Mouse (Mus musculus): ENCODE results near the gene Rab5b. TPM values are rescaled to one million over a fixed set of nuclear protein-coding genes. Genes with fewer than 3 reads are reported as not detected.

Gene Rab5b
- total RNA-seq, 2 experiments from 2014 or later: 129 to 134 TPM

Other genes starting within 250 kb of the Rab5b start
- gene Smarcc2, start 237.0 kb downstream of the Rab5b start, total RNA-seq (2021): 100 to 1,000 TPM; 238 to 245 TPM
- gene Myl6, start 202.1 kb downstream of the Rab5b start, total RNA-seq (2021): 100 to 1,000 TPM; 547 to 629 TPM
- 10 to 100 TPM; 26.3 to 27.0 TPM for gene Myl6b, start 197.6 kb downstream of the Rab5b start, total RNA-seq (2021)
- 1 to 10 TPM; 8.5 to 9.0 TPM for gene Esyt1, start 170.4 kb downstream of the Rab5b start, total RNA-seq (2021)
- gene Zc3h10, start 148.5 kb downstream of the Rab5b start, total RNA-seq (2021): 10 to 100 TPM; 14.2 to 15.0 TPM
- gene Rpl41, start 147.0 kb downstream of the Rab5b start, total RNA-seq (2021): 1,000 to 10,000 TPM; 1,491 to 1,683 TPM
- 10 to 100 TPM; 58.2 to 59.3 TPM for gene Pa2g4, start 130.3 kb downstream of the Rab5b start, total RNA-seq (2021)
- gene Erbb3, start 106.6 kb downstream of the Rab5b start, total RNA-seq (2021): 1 to 10 TPM; 6.5 to 9.4 TPM
- gene Rps26, start 69.5 kb downstream of the Rab5b start, total RNA-seq (2021): 100 to 1,000 TPM; 245 to 252 TPM
- gene Ikzf4, start 50.3 kb downstream of the Rab5b start, total RNA-seq (2021): 10 to 100 TPM; 10.2 to 19.0 TPM
- gene Suox, start 22.2 kb downstream of the Rab5b start, total RNA-seq (2021): 10 to 100 TPM; 12.0 to 12.6 TPM
- under 1 TPM; 0.48 to 0.79 TPM for gene Pmel, start 7.9 kb upstream of the Rab5b start, total RNA-seq (2021)
- gene Cdk2, start 8.8 kb upstream of the Rab5b start, total RNA-seq (2021): 1 to 10 TPM; 2.1 to 2.6 TPM
- 1 to 10 TPM; 5.6 to 7.8 TPM for gene Dgka, start 48.6 kb upstream of the Rab5b start, total RNA-seq (2021)
- gene Pym1, start 51.6 kb upstream of the Rab5b start, total RNA-seq (2021): 10 to 100 TPM; 27.7 to 31.8 TPM
- gene Mmp19, start 94.6 kb upstream of the Rab5b start, total RNA-seq (2021): under 1 TPM; 0.50 to 0.76 TPM
- 10 to 100 TPM; 65.0 to 66.9 TPM for gene Dnajc14, start 107.8 kb upstream of the Rab5b start, total RNA-seq (2021)
- 1 to 10 TPM; 8.4 to 8.5 TPM for gene Tmem198b, start 108.1 kb upstream of the Rab5b start, total RNA-seq (2021)
- 10 to 100 TPM; 32.9 to 40.9 TPM for gene Sarnp, start 121.1 kb upstream of the Rab5b start, total RNA-seq (2021)
- 1 to 10 TPM; 7.1 to 7.7 TPM for gene Ormdl2, start 125.4 kb upstream of the Rab5b start, total RNA-seq (2021)
- gene Gdf11, start 195.5 kb upstream of the Rab5b start, total RNA-seq (2021): 10 to 100 TPM; 12.6 to 14.7 TPM
- gene Cd63, start 204.7 kb upstream of the Rab5b start, total RNA-seq (2021): 10 to 100 TPM; 59.5 to 64.6 TPM
- 1 to 10 TPM; 6.7 to 7.0 TPM for gene Rdh5, start 226.6 kb upstream of the Rab5b start, total RNA-seq (2021)
- gene Bloc1s1, start 227.8 kb upstream of the Rab5b start, total RNA-seq (2021): 10 to 100 TPM; 85.2 to 95.4 TPM
- 10 to 100 TPM; 13.0 to 16.5 TPM for gene Itga7, start 237.6 kb upstream of the Rab5b start, total RNA-seq (2021)